Mouse (Mus musculus) urinary bladder, postnatal 14 days (tissue): ENCODE measurements around the gene Cox20.
A peak's percentile ranks its signal among the peaks of the same experiment; 100 is the strongest.

Experiments
- DNase-seq: peaks from one replicate; pipeline ENCODE4 v3.0.0; 2021; ENCODE audit warnings: low spot score

Cox20 gene

GRCm38 (mm10) chr1:178357776-178358710 lies 39.1 kb downstream of the Cox20 start:
- DNase-seq: no peak

GRCm38 (mm10) chr1:178360264-178360663 lies 41.3 kb downstream of the Cox20 start:
- no peak for DNase-seq

GRCm38 (mm10) chr1:178360702-178361101 lies 41.8 kb downstream of the Cox20 start:
- no peak for DNase-seq

GRCm38 (mm10) chr1:178365171-178365570 lies 46.2 kb downstream of the Cox20 start:
- no peak for DNase-seq

GRCm38 (mm10) chr1:178368121-178368520 lies 49.2 kb downstream of the Cox20 start:
- DNase-seq: no peak

- DNase-seq: peak; percentile 89
Observed at GRCm38 (mm10) chr1:178368548-178369271, 49.8 kb downstream of the Cox20 start.

- peak; percentile 48 for DNase-seq
Observed at GRCm38 (mm10) chr1:178369272-178369651, 50.3 kb downstream of the Cox20 start.
